Comparison of ENCODE assay signal across 8 mouse cellular contexts in genomic region chr16:87700395-87700765, GRCm38 (mm10). TPM values are rescaled to one million over a fixed set of nuclear protein-coding genes. Genes with fewer than 3 reads are reported as not detected.
DNase-seq lines count a peak whose midpoint lies in the region; ATAC-seq and TF ChIP-seq lines count a peak whose summit lies in the region.

No protein-coding gene starts in this region.

- peaks cover 5% of the 10 kb centered on the region for H3K79me2 ChIP-seq in heart, adult 2 months (replicated peaks; ENCODE audit: control insufficient read depth, insufficient read depth, low read length)

- no peak for TF ChIP-seq CTCF in heart, adult 2 months (IDR thresholded peaks at IDR 0.05)
- no peak for TF ChIP-seq CTCF in thymus, adult 2 months (IDR thresholded peaks at IDR 0.05; ENCODE audit: borderline replicate concordance, control insufficient read depth, extremely low read depth, insufficient read depth, low read length, poor library complexity)
- TF ChIP-seq CTCF in stomach, postnatal 0 days (IDR thresholded peaks at IDR 0.05; ENCODE audit: low read depth), result no peak

- peak in 1 of 2 experiments; percentile 4 for DNase-seq in heart, adult 2 months
- no peak for DNase-seq in heart, postnatal 25 days (ENCODE audit: low spot score)
- DNase-seq in thymus, adult 2 months, result no peak
- no peak for DNase-seq in thymus, postnatal 25 days
- DNase-seq in stomach, postnatal 0 days (ENCODE audit: low spot score), result no peak
- no peak for DNase-seq in adrenal gland, postnatal 36 days
- no peak for DNase-seq in ovary, postnatal 14 days (ENCODE audit: low spot score)

- H3K4me3 ChIP-seq in heart, adult 2 months, result peak overlapping the region; percentile 94
- H3K4me3 ChIP-seq in thymus, adult 2 months (ENCODE audit: control insufficient read depth, insufficient read depth, low read length), result peak overlapping the region; percentile 68
- peak overlapping the region; percentile 96 for H3K4me3 ChIP-seq in liver, embryonic 12.5 days
- H3K4me3 ChIP-seq in stomach, postnatal 0 days (ENCODE audit: low read depth, low read length), result peak overlapping the region; percentile 88

- peak overlapping the region; percentile 95; the same call in 1 of the 2 replicates for H3K9ac ChIP-seq in heart, adult 2 months (ENCODE audit: low read depth, low read length)
- H3K9ac ChIP-seq in liver, embryonic 12.5 days, result peak overlapping the region; percentile 97
- peak overlapping the region; percentile 92 for H3K9ac ChIP-seq in stomach, postnatal 0 days (ENCODE audit: low read length)

- ATAC-seq in liver, embryonic 12.5 days, result no peak
- ATAC-seq in stomach, postnatal 0 days (ENCODE audit: low FRiP score, low TSS enrichment), result no peak

- H3K36me3 ChIP-seq in heart, adult 2 months (ENCODE audit: control insufficient read depth, insufficient read depth, low read length), result peaks cover 5% of the 10 kb centered on the region
- H3K36me3 ChIP-seq in thymus, adult 2 months (ENCODE audit: control insufficient read depth, insufficient read depth, low read length), result no peaks in the 10 kb centered on the region
- H3K36me3 ChIP-seq in liver, embryonic 12.5 days, result no peaks in the 10 kb centered on the region
- H3K36me3 ChIP-seq in stomach, postnatal 0 days (ENCODE audit: control insufficient read depth, insufficient read depth, low read length), result no peaks in the 10 kb centered on the region

- peak overlapping the region; percentile 96 for H3K27ac ChIP-seq in heart, adult 2 months
- H3K27ac ChIP-seq in thymus, adult 2 months (ENCODE audit: control insufficient read depth, insufficient read depth, low read length), result peak overlapping the region; percentile 81
- H3K27ac ChIP-seq in liver, embryonic 12.5 days, result peak overlapping the region; percentile 99
- H3K27ac ChIP-seq in stomach, postnatal 0 days (replicated peaks), result peak overlapping the region; percentile 97; the same call in 1 of the 2 replicates

- no peak for TF ChIP-seq POLR2A in heart, adult 2 months (IDR thresholded peaks at IDR 0.05; ENCODE audit: insufficient read depth, low read depth, low read length)
- TF ChIP-seq POLR2A in thymus, adult 2 months (IDR thresholded peaks at IDR 0.05; ENCODE audit: control insufficient read depth, extremely low read depth, insufficient read depth, low read length, poor library complexity), result no peak

- peaks cover 13% of the 10 kb centered on the region for H3K4me1 ChIP-seq in heart, adult 2 months (ENCODE audit: control insufficient read depth, insufficient read depth, low read length)
- H3K4me1 ChIP-seq in thymus, adult 2 months (replicated peaks; ENCODE audit: control insufficient read depth, insufficient read depth, low read length), result peaks cover 37% of the 10 kb centered on the region
- peaks cover 71% of the 10 kb centered on the region for H3K4me1 ChIP-seq in liver, embryonic 12.5 days
- peaks cover under 1% of the 10 kb centered on the region; the same call in 1 of the 2 replicates for H3K4me1 ChIP-seq in stomach, postnatal 0 days (replicated peaks; ENCODE audit: control insufficient read depth, insufficient read depth)

- H3K9me3 ChIP-seq in liver, embryonic 12.5 days (replicated peaks), result no peaks in the 10 kb centered on the region
- no peaks in the 10 kb centered on the region for H3K9me3 ChIP-seq in stomach, postnatal 0 days (ENCODE audit: control insufficient read depth, low read length)

- intact Hi-C loops in heart, adult 2 months (cut with DNase I), result loop anchor here (2.0 kb wide), 1 partner anchor 14 kb away; no protein-coding TSS in a partner anchor
- intact Hi-C loops in heart, postnatal 25 days (cut with DNase I), result loop anchor here (2.0 kb wide), 1 partner anchor 14 kb away; no protein-coding TSS in a partner anchor

- 11% methylated on average over 3 of the region's 3 CpGs for WGBS in heart, adult 2 months
- WGBS in thymus, adult 2 months, result 2% methylated on average over 3 of the region's 3 CpGs
- 15% methylated on average over 3 of the region's 3 CpGs for WGBS in liver, embryonic 12.5 days (ENCODE audit: insufficient replicate concordance)
- 35% methylated on average over 3 of the region's 3 CpGs for WGBS in stomach, postnatal 0 days

- H3K4me2 ChIP-seq in liver, embryonic 12.5 days, result peak overlapping the region; percentile 93
- peak overlapping the region; percentile 70 for H3K4me2 ChIP-seq in stomach, postnatal 0 days (replicated peaks; ENCODE audit: low read depth)

- no peak for TF ChIP-seq EP300 in heart, adult 2 months (IDR thresholded peaks at IDR 0.05; ENCODE audit: insufficient read depth, low read depth, low read length)
- TF ChIP-seq EP300 in stomach, postnatal 0 days (optimal IDR thresholded peaks at IDR 0.05), result no peak

- no peaks in the 10 kb centered on the region for H3K27me3 ChIP-seq in heart, adult 2 months (ENCODE audit: control insufficient read depth, insufficient read depth, low read length)
- H3K27me3 ChIP-seq in thymus, adult 2 months (ENCODE audit: control insufficient read depth, insufficient read depth, low read length), result no peaks in the 10 kb centered on the region
- no peaks in the 10 kb centered on the region for H3K27me3 ChIP-seq in liver, embryonic 12.5 days (replicated peaks)
- no peaks in the 10 kb centered on the region for H3K27me3 ChIP-seq in stomach, postnatal 0 days (ENCODE audit: control insufficient read depth, insufficient read depth, low read length)

RNA-seq across cellular contexts. Expression of gene Bach1, which starts 1.6 kb away (rescaled TPM):
- total RNA-seq in heart, adult 2 months (2021), result 10 to 100 TPM; 26.4 to 27.9 TPM
- polyA plus RNA-seq in heart, adult 2 months (2012; rRNA removed), result 8.3 and 11.1 TPM in 2 replicates
- 10 to 100 TPM; 25.8 to 33.0 TPM for total RNA-seq in heart, postnatal 25 days (2021)
- 40.2 and 45.4 TPM in 2 replicates for polyA plus RNA-seq in thymus, adult 2 months (2012; rRNA removed)
- 8.8 and 10.6 TPM in 2 replicates for polyA plus RNA-seq in liver, embryonic 12.5 days (2016; fragmentation: Nextera tagmentation; extraction: Ambion mirVana)
- polyA plus RNA-seq in stomach, postnatal 0 days (2015; fragmentation: Nextera tagmentation; extraction: Ambion mirVana), result 4.3 and 5.3 TPM in 2 replicates
- total RNA-seq in adrenal gland, postnatal 36 days (2021), result 10 to 100 TPM; 18.6 to 31.2 TPM
